Mouse (Mus musculus): ENCODE results near the gene Canx. TPM values are rescaled to one million over a fixed set of nuclear protein-coding genes. Genes with fewer than 3 reads are reported as not detected.
A peak's percentile ranks its signal among the peaks of the same experiment; 100 is the strongest.

The Canx gene
- polyA plus RNA-seq, 1 experiment from 2014 or later: 250 TPM

GRCm38 (mm10) chr11:50358950-50359861, 33.7 kb upstream of the Canx start:
- H3K9ac ChIP-seq (replicated peaks): peak overlapping the region; percentile 52
- H3K9me3 ChIP-seq: no peaks in the 10 kb centered on the region
- H3K4me3 ChIP-seq: peak overlapping the region; percentile 56

GRCm38 (mm10) chr11:50355395-50355794, 29.9 kb upstream of the Canx start:
- Histone ChIP-seq H3K36me3 (no peaks in the 10 kb centered on the region), H3K4me3 (no peak overlapping the region), H3K27me3 (no peaks in the 10 kb centered on the region), H3K27ac (replicated peaks) (no peak overlapping the region), H3K9me3 (no peaks in the 10 kb centered on the region), H3K9ac (replicated peaks) (no peak overlapping the region), H3K4me2 (replicated peaks) (no peak overlapping the region), H3K4me1 (peaks cover 5% of the 10 kb centered on the region)
- WGBS: 83% methylated on average over 1 of the region's 1 CpGs
- ATAC-seq (replicated peaks): no peak

More at GRCm38 (mm10) chr11:50358950-50359861, 33.7 kb upstream of the Canx start:
- Histone ChIP-seq H3K27me3 (no peaks in the 10 kb centered on the region), H3K36me3 (no peaks in the 10 kb centered on the region), H3K4me1 (peaks cover 5% of the 10 kb centered on the region), H3K4me2 (replicated peaks) (peak overlapping the region; percentile 81), H3K27ac (replicated peaks) (peak overlapping the region; percentile 61)
- 1% methylated on average over 74 of the region's 74 CpGs for WGBS
- peak; percentile 78 for ATAC-seq (replicated peaks)

GRCm38 (mm10) chr11:50354851-50355250, 29.4 kb upstream of the Canx start:
- Histone ChIP-seq H3K4me2 (replicated peaks) (no peak overlapping the region), H3K4me1 (peaks cover 5% of the 10 kb centered on the region), H3K27ac (replicated peaks) (no peak overlapping the region), H3K9ac (replicated peaks) (no peak overlapping the region), H3K36me3 (no peaks in the 10 kb centered on the region), H3K9me3 (no peaks in the 10 kb centered on the region), H3K4me3 (no peak overlapping the region), H3K27me3 (no peaks in the 10 kb centered on the region)
- 78% methylated on average over 3 of the region's 3 CpGs for WGBS
- no peak for ATAC-seq (replicated peaks)

GRCm38 (mm10) chr11:50354162-50354561, 28.7 kb upstream of the Canx start, which contains the start of gene Cby3:
Gene Cby3, plus strand, starts transcription at chr11:50354462.
- Histone ChIP-seq H3K9me3 (no peaks in the 10 kb centered on the region), H3K27me3 (no peaks in the 10 kb centered on the region), H3K4me2 (replicated peaks) (no peak within 1 kb of the TSS), H3K36me3 (no peaks in the 10 kb centered on the region), H3K4me1 (peaks cover 3% of the 10 kb centered on the region; the same call in 1 of the 2 replicates), H3K4me3 (no peak within 1 kb of the TSS), H3K9ac (replicated peaks) (no peak within 1 kb of the TSS), H3K27ac (replicated peaks) (no peak within 1 kb of the TSS)
- ATAC-seq (replicated peaks): no peak

GRCm38 (mm10) chr11:50352177-50352576, 26.7 kb upstream of the Canx start:
- Histone ChIP-seq H3K9me3 (no peaks in the 10 kb centered on the region), H3K9ac (replicated peaks) (no peak overlapping the region), H3K27ac (replicated peaks) (no peak overlapping the region), H3K27me3 (no peaks in the 10 kb centered on the region), H3K4me2 (replicated peaks) (no peak overlapping the region), H3K4me1 (no peaks in the 10 kb centered on the region), H3K4me3 (no peak overlapping the region), H3K36me3 (no peaks in the 10 kb centered on the region)
- 93% methylated on average over 2 of the region's 2 CpGs for WGBS
- ATAC-seq (replicated peaks): no peak

- Histone ChIP-seq H3K4me2 (replicated peaks) (no peak overlapping the region), H3K4me3 (no peak overlapping the region), H3K4me1 (no peaks in the 10 kb centered on the region), H3K27me3 (no peaks in the 10 kb centered on the region), H3K36me3 (no peaks in the 10 kb centered on the region), H3K9me3 (no peaks in the 10 kb centered on the region), H3K27ac (replicated peaks) (no peak overlapping the region), H3K9ac (replicated peaks) (no peak overlapping the region)
- ATAC-seq (replicated peaks): no peak
- 90% methylated on average over 9 of the region's 9 CpGs for WGBS
Observed at GRCm38 (mm10) chr11:50346256-50347032, 21.0 kb upstream of the Canx start.

- no peak for ATAC-seq (replicated peaks)
- Histone ChIP-seq H3K9me3 (no peaks in the 10 kb centered on the region), H3K4me1 (no peaks in the 10 kb centered on the region), H3K27ac (replicated peaks) (no peak overlapping the region), H3K27me3 (no peaks in the 10 kb centered on the region), H3K4me2 (replicated peaks) (no peak overlapping the region), H3K4me3 (no peak overlapping the region), H3K36me3 (no peaks in the 10 kb centered on the region), H3K9ac (replicated peaks) (no peak overlapping the region)
- 73% methylated on average over 4 of the region's 4 CpGs for WGBS
Observed at GRCm38 (mm10) chr11:50345486-50345885, 20.0 kb upstream of the Canx start.

- H3K27ac ChIP-seq (replicated peaks): no peak overlapping the region
- H3K27me3 ChIP-seq: no peaks in the 10 kb centered on the region
- ATAC-seq (replicated peaks): no peak
- H3K9me3 ChIP-seq: no peaks in the 10 kb centered on the region
- H3K4me2 ChIP-seq (replicated peaks): no peak overlapping the region
- H3K4me1 ChIP-seq: no peaks in the 10 kb centered on the region
- 54% methylated on average over 4 of the region's 4 CpGs for WGBS
- no peaks in the 10 kb centered on the region for H3K36me3 ChIP-seq
- H3K4me3 ChIP-seq: no peak overlapping the region
- no peak overlapping the region for H3K9ac ChIP-seq (replicated peaks)
Observed at GRCm38 (mm10) chr11:50336891-50337290, 11.4 kb upstream of the Canx start.

GRCm38 (mm10) chr11:50336126-50336525, 10.7 kb upstream of the Canx start:
- H3K27me3 ChIP-seq: no peaks in the 10 kb centered on the region
- no peaks in the 10 kb centered on the region for H3K36me3 ChIP-seq
- 68% methylated on average over 1 of the region's 1 CpGs for WGBS
- no peak for ATAC-seq (replicated peaks)
- H3K9me3 ChIP-seq: no peaks in the 10 kb centered on the region
- no peak overlapping the region for H3K9ac ChIP-seq (replicated peaks)
- H3K4me1 ChIP-seq: no peaks in the 10 kb centered on the region
- no peak overlapping the region for H3K27ac ChIP-seq (replicated peaks)
- no peak overlapping the region for H3K4me3 ChIP-seq
- no peak overlapping the region for H3K4me2 ChIP-seq (replicated peaks)

GRCm38 (mm10) chr11:50333181-50333580, 7.7 kb upstream of the Canx start:
- Histone ChIP-seq H3K4me1 (no peaks in the 10 kb centered on the region), H3K4me2 (replicated peaks) (no peak overlapping the region), H3K9me3 (no peaks in the 10 kb centered on the region), H3K27me3 (no peaks in the 10 kb centered on the region), H3K27ac (replicated peaks) (no peak overlapping the region), H3K9ac (replicated peaks) (no peak overlapping the region), H3K36me3 (no peaks in the 10 kb centered on the region), H3K4me3 (no peak overlapping the region)
- WGBS: 92% methylated on average over 3 of the region's 3 CpGs
- ATAC-seq (replicated peaks): no peak

- H3K4me2 ChIP-seq (replicated peaks): no peak overlapping the region
- no peaks in the 10 kb centered on the region for H3K9me3 ChIP-seq
- no peak overlapping the region for H3K4me3 ChIP-seq
- H3K36me3 ChIP-seq: no peaks in the 10 kb centered on the region
- no peak overlapping the region for H3K9ac ChIP-seq (replicated peaks)
- H3K4me1 ChIP-seq: peaks cover 12% of the 10 kb centered on the region
- no peak overlapping the region for H3K27ac ChIP-seq (replicated peaks)
- ATAC-seq (replicated peaks): no peak
- H3K27me3 ChIP-seq: no peaks in the 10 kb centered on the region
- WGBS: 100% methylated on average over 1 of the region's 1 CpGs
Observed at GRCm38 (mm10) chr11:50329378-50329777, 3.9 kb upstream of the Canx start.

GRCm38 (mm10) chr11:50328075-50328625, 2.7 kb upstream of the Canx start:
- no peaks in the 10 kb centered on the region for H3K27me3 ChIP-seq
- H3K4me3 ChIP-seq: no peak overlapping the region
- H3K9ac ChIP-seq (replicated peaks): no peak overlapping the region
- H3K4me2 ChIP-seq (replicated peaks): no peak overlapping the region
- H3K36me3 ChIP-seq: no peaks in the 10 kb centered on the region
- 88% methylated on average over 3 of the region's 3 CpGs for WGBS
- no peak for ATAC-seq (replicated peaks)
- H3K4me1 ChIP-seq: peaks cover 24% of the 10 kb centered on the region
- no peaks in the 10 kb centered on the region for H3K9me3 ChIP-seq
- H3K27ac ChIP-seq (replicated peaks): no peak overlapping the region
